Mouse (Mus musculus) kidney, postnatal 14 days (tissue): ENCODE measurements around the gene Prkar2a.
"Not testable (repeated sequence)": the region's sequence is repeated elsewhere in the genome, so short reads cannot be mapped to it uniquely, and the experiment has no call there.

ENCODE experiments used
- DNase-seq: peaks from one replicate; pipeline ENCODE4 v3.0.0; 2022; ENCODE audit warnings: mixed read lengths

Gene Prkar2a

GRCm38 (mm10) chr9:108689106-108689505, at the start of gene Prkar2a:
Gene Prkar2a (plus strand): TSS chr9:108689314.
- DNase-seq = no peak

- DNase-seq = no peak
These were observed 49.3 kb upstream of the Prkar2a start for GRCm38 (mm10) chr9:108639825-108640224.

GRCm38 (mm10) chr9:108648166-108648565, 40.9 kb upstream of the Prkar2a start:
- DNase-seq = peak; percentile 58

GRCm38 (mm10) chr9:108648611-108649560, 40.2 kb upstream of the Prkar2a start, which contains the start of gene Arih2:
Gene Arih2 (minus strand): TSS chr9:108649386.
- DNase-seq = peak; percentile 95

- no peak for DNase-seq
These were observed 39.3 kb upstream of the Prkar2a start for GRCm38 (mm10) chr9:108649561-108650440.

- no peak for DNase-seq
These were observed 34.3 kb upstream of the Prkar2a start for GRCm38 (mm10) chr9:108654566-108655464.

GRCm38 (mm10) chr9:108655865-108656264, 33.2 kb upstream of the Prkar2a start:
- not testable (repeated sequence) for DNase-seq

GRCm38 (mm10) chr9:108661677-108662612, 27.2 kb upstream of the Prkar2a start, which contains the start of gene Slc25a20:
Gene Slc25a20 (plus strand): TSS chr9:108662088.
- DNase-seq = peak; percentile 92

- no peak for DNase-seq
These were observed 26.5 kb upstream of the Prkar2a start for GRCm38 (mm10) chr9:108662660-108663059.

- DNase-seq = no peak
These were observed 19.2 kb upstream of the Prkar2a start for GRCm38 (mm10) chr9:108669875-108670274.

- DNase-seq = no peak
These were observed 16.0 kb upstream of the Prkar2a start for GRCm38 (mm10) chr9:108673151-108673550.

- DNase-seq = no peak
These were observed 9.1 kb upstream of the Prkar2a start for GRCm38 (mm10) chr9:108680026-108680425.

GRCm38 (mm10) chr9:108686475-108686887, 2.6 kb upstream of the Prkar2a start:
- no peak for DNase-seq

GRCm38 (mm10) chr9:108687181-108687580, 1.9 kb upstream of the Prkar2a start:
- no peak for DNase-seq

GRCm38 (mm10) chr9:108687686-108688085, 1.4 kb upstream of the Prkar2a start:
- no peak for DNase-seq

GRCm38 (mm10) chr9:108688451-108688850, 663 bp upstream of the Prkar2a start:
- DNase-seq = no peak

- DNase-seq = no peak
These were observed 879 bp downstream of the Prkar2a start for GRCm38 (mm10) chr9:108689993-108690392.

- peak; percentile 14 for DNase-seq
These were observed 1.8 kb downstream of the Prkar2a start for GRCm38 (mm10) chr9:108690914-108691313.

- DNase-seq = no peak
These were observed 2.3 kb downstream of the Prkar2a start for GRCm38 (mm10) chr9:108691371-108691770.

- DNase-seq = peak; percentile 95
These were observed 2.7 kb downstream of the Prkar2a start for GRCm38 (mm10) chr9:108691846-108692225.
